Mouse (Mus musculus) forelimb bud, embryonic 11.5 days (tissue): Measurements from ENCODE around the gene Trio.

Experiments
- DNase-seq: peaks from one replicate; pipeline ENCODE4 v3.0.0-alpha.2; 2012; ENCODE audit warnings: low read depth, low spot score

Gene Trio

GRCm38 (mm10) chr15:27991892-27992593 lies 33.6 kb downstream of the Trio start:
- DNase-seq = no peak

GRCm38 (mm10) chr15:27991066-27991701 lies 34.5 kb downstream of the Trio start:
- DNase-seq = no peak

GRCm38 (mm10) chr15:27987979-27988378 lies 37.7 kb downstream of the Trio start:
- DNase-seq = no peak

- no peak for DNase-seq
These were observed 40.8 kb downstream of the Trio start for GRCm38 (mm10) chr15:27984881-27985280.

GRCm38 (mm10) chr15:27981764-27982500 lies 43.7 kb downstream of the Trio start:
- no peak for DNase-seq

- DNase-seq = no peak
These were observed 44.4 kb downstream of the Trio start for GRCm38 (mm10) chr15:27981258-27981657.

GRCm38 (mm10) chr15:27980436-27980835 lies 45.2 kb downstream of the Trio start:
- DNase-seq = no peak

GRCm38 (mm10) chr15:27976950-27977349 lies 48.7 kb downstream of the Trio start:
- no peak for DNase-seq

GRCm38 (mm10) chr15:27976366-27976765 lies 49.3 kb downstream of the Trio start:
- no peak for DNase-seq

GRCm38 (mm10) chr15:27974637-27975036 lies 51.0 kb downstream of the Trio start:
- DNase-seq = no peak

GRCm38 (mm10) chr15:27968183-27968582 lies 57.5 kb downstream of the Trio start:
- no peak for DNase-seq

- no peak for DNase-seq
These were observed 58.3 kb downstream of the Trio start for GRCm38 (mm10) chr15:27967128-27967876.

- no peak for DNase-seq
These were observed 60.8 kb downstream of the Trio start for GRCm38 (mm10) chr15:27964877-27965276.

GRCm38 (mm10) chr15:27963506-27963905 lies 62.1 kb downstream of the Trio start:
- no peak for DNase-seq

GRCm38 (mm10) chr15:27960642-27961041 lies 65.0 kb downstream of the Trio start:
- DNase-seq = no peak

GRCm38 (mm10) chr15:27957867-27958266 lies 67.8 kb downstream of the Trio start:
- no peak for DNase-seq

- DNase-seq = no peak
These were observed 70.0 kb downstream of the Trio start for GRCm38 (mm10) chr15:27955614-27956013.

GRCm38 (mm10) chr15:27954356-27954755 lies 71.3 kb downstream of the Trio start:
- no peak for DNase-seq

- DNase-seq = no peak
These were observed 72.1 kb downstream of the Trio start for GRCm38 (mm10) chr15:27953570-27953969.

- no peak for DNase-seq
These were observed 74.5 kb downstream of the Trio start for GRCm38 (mm10) chr15:27951195-27951594.

- no peak for DNase-seq
These were observed 76.5 kb downstream of the Trio start for GRCm38 (mm10) chr15:27949196-27949595.

- DNase-seq = no peak
These were observed 77.8 kb downstream of the Trio start for GRCm38 (mm10) chr15:27947880-27948279.
